Mouse (Mus musculus): ENCODE data around the gene Rtl8c.
"Not testable (repeated sequence)": the region's sequence is repeated elsewhere in the genome, so short reads cannot be mapped to it uniquely, and the experiment has no call there.

GRCm38 (mm10) chrX:53606176-53606575, 1.7 kb upstream of the Rtl8c start:
- TF ChIP-seq POLR2A (IDR thresholded peaks at IDR 0.05; ENCODE audit: borderline replicate concordance, control insufficient read depth, low read depth, low read length); CTCF (IDR thresholded peaks at IDR 0.05; ENCODE audit: control insufficient read depth, insufficient read depth, low read length): not testable (repeated sequence)

All from bone marrow, adult 2 months (tissue).